Mouse (Mus musculus) T-cell, adult 66 days (primary cell): ENCODE measurements around the gene Zc3hav1l. TPM values are rescaled to one million over a fixed set of nuclear protein-coding genes. Genes with fewer than 3 reads are reported as not detected.

Experiments used
- total RNA-seq, 2 experiments: library from RNA; stranded (reverse); gene quantifications; 3 replicates in 1 of 2; 4 replicates in 1 of 2; pipeline ENCODE4 v1.2.4; 2023

Gene Zc3hav1l
- total RNA-seq: 1 to 10 TPM; 8.8 to 8.9 TPM

GRCm38 (mm10) chr6:38298761-38299401, at the start of gene Zc3hav1l:
Zc3hav1l (minus strand) TSS chr6:38299259.

DNA sequence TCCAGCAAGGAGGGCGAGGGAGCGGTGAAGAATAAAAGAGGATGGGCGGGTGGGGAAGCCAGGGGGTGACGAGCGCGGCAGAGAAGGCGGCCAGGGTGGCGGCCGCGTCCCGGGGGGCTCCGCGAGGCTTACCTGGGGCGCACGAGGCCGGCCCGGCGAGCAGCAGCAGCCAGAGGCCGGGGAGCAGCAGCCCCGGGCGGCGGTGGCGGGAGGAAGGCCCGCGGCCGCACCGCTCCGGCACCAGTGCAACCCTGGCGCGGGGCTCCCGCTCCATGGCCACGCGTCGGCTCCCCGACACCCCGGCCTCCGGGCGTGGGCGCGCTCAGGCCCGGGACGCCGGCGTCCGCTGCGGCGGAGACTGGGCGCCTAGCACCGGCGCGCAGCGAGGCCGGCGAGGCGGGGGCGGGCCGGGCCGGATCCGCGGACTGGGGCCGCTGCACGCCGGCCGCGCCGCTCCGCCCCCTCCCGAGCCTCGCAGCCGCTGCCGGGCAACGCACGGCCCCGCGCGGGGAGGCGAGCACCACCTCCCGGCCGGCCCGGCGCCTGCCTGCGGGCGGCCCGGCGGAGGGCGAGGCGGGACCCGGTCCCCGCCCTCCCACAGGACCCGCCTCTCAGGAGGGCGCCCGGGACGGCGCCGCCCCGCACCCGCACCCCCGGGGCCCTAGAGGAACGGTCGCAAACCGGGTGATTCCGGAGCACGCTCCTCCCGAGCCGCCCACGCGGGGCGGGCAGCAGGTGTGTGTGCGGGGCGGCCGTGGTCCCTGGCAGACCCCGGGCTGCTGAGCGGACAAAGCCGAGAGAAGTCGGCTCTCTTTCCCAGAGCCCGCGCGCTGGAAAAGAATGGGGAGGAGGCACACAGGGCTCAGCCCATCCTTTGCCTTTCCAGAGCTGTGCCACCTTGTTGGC, 45.1 kb downstream of the Zc3hav1l start, which contains the start of gene D630045J12Rik:
TSS of gene D630045J12Rik (minus strand) at position 274 of the 906 bp plus-strand sequence.

Other genes with a start within 250 kb of the Zc3hav1l start
- gene Tmem213, start 190.0 kb downstream of the Zc3hav1l start, total RNA-seq: not detected
- not detected for gene Atp6v0a4, start 174.7 kb downstream of the Zc3hav1l start, total RNA-seq
- under 1 TPM in 1 of 2 experiments, not detected in 1; 0.38 TPM for gene D630045J12Rik, start 45.2 kb downstream of the Zc3hav1l start, total RNA-seq
- 100 to 1,000 TPM; 314 to 339 TPM for gene Zc3hav1, start 55.3 kb upstream of the Zc3hav1l start, total RNA-seq
- gene Ttc26, start 82.2 kb upstream of the Zc3hav1l start, total RNA-seq: not detected
- gene Ubn2, start 134.7 kb upstream of the Zc3hav1l start, total RNA-seq: 10 to 100 TPM; 56.4 to 57.7 TPM
- 10 to 100 TPM; 20.4 to 33.4 TPM for gene Fmc1, start 234.2 kb upstream of the Zc3hav1l start, total RNA-seq